Mouse (Mus musculus): ENCODE results near the gene Mycs. TPM values are rescaled to one million over a fixed set of nuclear protein-coding genes. Genes with fewer than 3 reads are reported as not detected.

The Mycs gene
- not detected in 2 replicates for polyA plus RNA-seq (2015; fragmentation: Nextera tagmentation; extraction: Ambion mirVana)

- no peaks in the 10 kb centered on the region for H3K9me3 ChIP-seq
- peak within 1 kb of the TSS; percentile 48 for H3K4me2 ChIP-seq
- H3K27ac ChIP-seq (replicated peaks) = no peak within 1 kb of the TSS
- WGBS = 74% methylated on average over 3 of the region's 3 CpGs
- no peaks in the 10 kb centered on the region for H3K4me1 ChIP-seq
- no peak for ATAC-seq (ENCODE audit: extremely low read depth, insufficient number of reproducible peaks, low FRiP score, low TSS enrichment)
- no peak within 1 kb of the TSS for H3K4me3 ChIP-seq
- H3K36me3 ChIP-seq = no peaks in the 10 kb centered on the region
- peaks cover 16% of the 10 kb centered on the region; the same call in 1 of the 2 replicates for H3K27me3 ChIP-seq (replicated peaks)
- H3K9ac ChIP-seq = no peak within 1 kb of the TSS
Observed at GRCm38 (mm10) chrX:5469165-5469564, at the start of gene Mycs. Gene Mycs, minus strand, starts transcription at chrX:5469265.

DNA sequence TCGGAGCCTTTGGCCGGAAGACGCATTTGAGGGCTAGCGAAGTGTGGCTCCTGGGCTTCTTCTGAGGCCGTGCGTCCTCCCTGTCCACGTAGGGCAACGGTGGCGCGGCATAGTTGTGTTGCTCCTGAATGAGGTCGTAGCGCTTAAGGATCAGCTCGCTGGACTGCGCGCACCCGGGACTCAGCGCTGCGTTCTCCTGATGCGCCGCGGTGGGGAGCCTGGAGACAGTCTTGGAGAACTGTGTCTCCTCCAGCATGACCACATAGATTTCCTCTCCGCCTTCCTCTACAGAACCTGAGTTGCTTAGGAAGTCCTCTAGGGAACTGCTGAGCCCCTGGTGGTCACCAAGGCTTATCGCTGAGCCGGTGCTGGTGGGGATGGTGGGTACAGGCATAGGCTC is 1.0 kb downstream of the Mycs start:
- ATAC-seq (ENCODE audit: extremely low read depth, insufficient number of reproducible peaks, low FRiP score, low TSS enrichment) = no peak
- Histone ChIP-seq H3K9ac (no peak overlapping the region), H3K9me3 (no peaks in the 10 kb centered on the region), H3K27ac (replicated peaks) (no peak overlapping the region), H3K4me1 (no peaks in the 10 kb centered on the region), H3K4me3 (no peak overlapping the region), H3K36me3 (no peaks in the 10 kb centered on the region), H3K4me2 (peak overlapping the region; percentile 48), H3K27me3 (replicated peaks) (peaks cover 16% of the 10 kb centered on the region; the same call in 1 of the 2 replicates)
- WGBS = 8% methylated on average over 24 of the region's 24 CpGs

Other genes starting within 250 kb of the Mycs start
- gene Btbd35f7, start 199.8 kb upstream of the Mycs start, polyA plus RNA-seq (2015; fragmentation: Nextera tagmentation; extraction: Ambion mirVana) = not detected in 2 replicates